Comparison of ENCODE assay signal across 12 mouse cellular contexts in genomic region chr5:137670240-137670639, GRCm38 (mm10). TPM values are rescaled to one million over a fixed set of nuclear protein-coding genes. Genes with fewer than 3 reads are reported as not detected.
DNase-seq lines count a peak whose midpoint lies in the region; ATAC-seq and TF ChIP-seq lines count a peak whose summit lies in the region.
"Had no signal": no experiment of that assay in that cellular context is flagged by ENCODE, and none has a peak within 500 bp of the region (broad histone marks: within the 10 kb centered on the region; RNA-seq: fewer than 3 reads in every experiment).

No protein-coding gene starts in this region.

- no peak overlapping the region for H3K9ac ChIP-seq in hindbrain, postnatal 0 days (replicated peaks; ENCODE audit: low read length)
- no peak overlapping the region for H3K9ac ChIP-seq in hindbrain, embryonic 12.5 days
- H3K9ac ChIP-seq in intestine, embryonic 15.5 days = no peak overlapping the region

- ATAC-seq in hindbrain, postnatal 0 days = no peak
- no peak for ATAC-seq in hindbrain, embryonic 12.5 days (ENCODE audit: low FRiP score)
- no peak for ATAC-seq in intestine, embryonic 15.5 days

- peaks cover 6% of the 10 kb centered on the region; the same call in 1 of the 2 replicates for H3K36me3 ChIP-seq in hindbrain, postnatal 0 days (ENCODE audit: insufficient read depth, low read length)
- peaks cover 21% of the 10 kb centered on the region for H3K36me3 ChIP-seq in hindbrain, embryonic 12.5 days
- H3K36me3 ChIP-seq in intestine, embryonic 15.5 days = peaks cover 9% of the 10 kb centered on the region; the same call in 1 of the 2 replicates

- no peak overlapping the region for H3K27ac ChIP-seq in hindbrain, postnatal 0 days
- H3K27ac ChIP-seq in hindbrain, embryonic 12.5 days = no peak overlapping the region
- 0 out of 2 replicates have a peak overlapping the region, but pooled peaks have one; percentile 29 for H3K27ac ChIP-seq in intestine, embryonic 15.5 days

- no peaks in the 10 kb centered on the region for H3K9me3 ChIP-seq in hindbrain, postnatal 0 days (ENCODE audit: low read length)
- H3K9me3 ChIP-seq in hindbrain, embryonic 12.5 days (replicated peaks) = no peaks in the 10 kb centered on the region
- H3K9me3 ChIP-seq in intestine, embryonic 15.5 days = no peaks in the 10 kb centered on the region
- H3K9me3 ChIP-seq: G1E had no signal

- peak; percentile 25 for DNase-seq in hindbrain, postnatal 0 days (ENCODE audit: low spot score)
- peak; percentile 57 for DNase-seq in thymus, postnatal 14 days
- no peak for DNase-seq in thymus, postnatal 4 days
- DNase-seq in thymus, postnatal 25 days = peak; percentile 52
- DNase-seq in natural killer cell, adult 2 months (ENCODE audit: low spot score in 2 of 2) = no peak
- no peak for DNase-seq in ovary, adult 18-20 months (ENCODE audit: low spot score)
- DNase-seq: adrenal gland, adult 8-10 months; lung, adult 2 months; retina, postnatal 1 day had no signal

- no peak overlapping the region for H3K4me2 ChIP-seq in hindbrain, postnatal 0 days (ENCODE audit: low read depth, low read length)
- H3K4me2 ChIP-seq in hindbrain, embryonic 12.5 days (replicated peaks) = no peak overlapping the region
- H3K4me2 ChIP-seq in intestine, embryonic 15.5 days (replicated peaks) = no peak overlapping the region

- 90% methylated on average over 1 of the region's 1 CpGs for WGBS in hindbrain, postnatal 0 days
- WGBS in hindbrain, embryonic 12.5 days = 97% methylated on average over 1 of the region's 1 CpGs
- 84% methylated on average over 1 of the region's 1 CpGs for WGBS in intestine, embryonic 15.5 days

- H3K27me3 ChIP-seq in hindbrain, postnatal 0 days (ENCODE audit: insufficient read depth, low read length) = no peaks in the 10 kb centered on the region
- no peaks in the 10 kb centered on the region for H3K27me3 ChIP-seq in hindbrain, embryonic 12.5 days
- no peaks in the 10 kb centered on the region for H3K27me3 ChIP-seq in intestine, embryonic 15.5 days (replicated peaks)

- no peaks in the 10 kb centered on the region for H3K4me1 ChIP-seq in hindbrain, postnatal 0 days (ENCODE audit: insufficient read depth, low read length)
- peaks cover 15% of the 10 kb centered on the region for H3K4me1 ChIP-seq in hindbrain, embryonic 12.5 days
- H3K4me1 ChIP-seq in intestine, embryonic 15.5 days (replicated peaks) = peaks cover 32% of the 10 kb centered on the region

- TF ChIP-seq CTCF in hindbrain, postnatal 0 days (IDR thresholded peaks at IDR 0.05; ENCODE audit: low read depth) = peak; percentile 64

- no peak overlapping the region for H3K4me3 ChIP-seq in hindbrain, postnatal 0 days (ENCODE audit: low read length)
- no peak overlapping the region for H3K4me3 ChIP-seq in hindbrain, embryonic 12.5 days
- no peak overlapping the region for H3K4me3 ChIP-seq in intestine, embryonic 15.5 days (replicated peaks)

RNA-seq across cellular contexts. Expression of gene Agfg2, which starts 14.3 kb away (rescaled TPM):
- total RNA-seq in hindbrain, postnatal 0 days (2014; rRNA removed) = 18.7 and 27.0 TPM in 2 replicates
- polyA plus RNA-seq in hindbrain, postnatal 0 days (2015; fragmentation: Nextera tagmentation; extraction: Ambion mirVana) = 16.4 and 17.5 TPM in 2 replicates
- polyA plus RNA-seq in hindbrain, embryonic 12.5 days (2016; fragmentation: Nextera tagmentation; extraction: Ambion mirVana) = 21.2 and 22.4 TPM in 2 replicates
- 19.5 and 20.8 TPM in 2 replicates for polyA plus RNA-seq in intestine, embryonic 15.5 days (2015; fragmentation: Nextera tagmentation; extraction: Ambion mirVana)

RNA-seq across cellular contexts. Expression of gene Irs3, which starts 24.7 kb away (rescaled TPM):
- 0.40 and 1.4 TPM in 2 replicates for total RNA-seq in hindbrain, postnatal 0 days (2014; rRNA removed)
- 0.36 and 0.39 TPM in 2 replicates for polyA plus RNA-seq in hindbrain, postnatal 0 days (2015; fragmentation: Nextera tagmentation; extraction: Ambion mirVana)
- polyA plus RNA-seq in hindbrain, embryonic 12.5 days (2016; fragmentation: Nextera tagmentation; extraction: Ambion mirVana) = 0.10 and 0.22 TPM in 2 replicates
- polyA plus RNA-seq in intestine, embryonic 15.5 days (2015; fragmentation: Nextera tagmentation; extraction: Ambion mirVana) = 0.13 and 0.18 TPM in 2 replicates
- polyA plus RNA-seq: G1E had no signal

RNA-seq across cellular contexts. Expression of gene Sap25, which starts 29.1 kb away (rescaled TPM):
- total RNA-seq in hindbrain, postnatal 0 days (2014; rRNA removed) = 0.97 and 5.2 TPM in 2 replicates
- polyA plus RNA-seq in hindbrain, postnatal 0 days (2015; fragmentation: Nextera tagmentation; extraction: Ambion mirVana) = 2.9 and 3.7 TPM in 2 replicates
- polyA plus RNA-seq in hindbrain, embryonic 12.5 days (2016; fragmentation: Nextera tagmentation; extraction: Ambion mirVana) = 7.6 and 8.0 TPM in 2 replicates
- polyA plus RNA-seq in intestine, embryonic 15.5 days (2015; fragmentation: Nextera tagmentation; extraction: Ambion mirVana) = 5.5 and 8.9 TPM in 2 replicates

RNA-seq across cellular contexts. Expression of gene Gm20605, which starts 41.3 kb away (rescaled TPM):
- total RNA-seq in hindbrain, postnatal 0 days (2014; rRNA removed) = 3.4 and 4.1 TPM in 2 replicates
- 4.1 and 5.3 TPM in 2 replicates for polyA plus RNA-seq in hindbrain, postnatal 0 days (2015; fragmentation: Nextera tagmentation; extraction: Ambion mirVana)
- polyA plus RNA-seq in hindbrain, embryonic 12.5 days (2016; fragmentation: Nextera tagmentation; extraction: Ambion mirVana) = 8.3 and 10.8 TPM in 2 replicates
- 7.4 and 8.0 TPM in 2 replicates for polyA plus RNA-seq in intestine, embryonic 15.5 days (2015; fragmentation: Nextera tagmentation; extraction: Ambion mirVana)

RNA-seq across cellular contexts. Expression of gene Lrch4, which starts 41.3 kb away (rescaled TPM):
- total RNA-seq in hindbrain, postnatal 0 days (2014; rRNA removed) = 9.6 and 10.4 TPM in 2 replicates
- 12.3 and 14.6 TPM in 2 replicates for polyA plus RNA-seq in hindbrain, postnatal 0 days (2015; fragmentation: Nextera tagmentation; extraction: Ambion mirVana)
- 32.4 and 34.3 TPM in 2 replicates for polyA plus RNA-seq in hindbrain, embryonic 12.5 days (2016; fragmentation: Nextera tagmentation; extraction: Ambion mirVana)
- polyA plus RNA-seq in intestine, embryonic 15.5 days (2015; fragmentation: Nextera tagmentation; extraction: Ambion mirVana) = 34.7 and 36.3 TPM in 2 replicates

Comparison
In these comparisons a context has a peak if more than half of its experiments do, and no peak if none do; other contexts are left out.
1. DNase-seq: peak in hindbrain, postnatal 0 days (single experiment), thymus, postnatal 14 days (single experiment) and thymus, postnatal 25 days (single experiment); none in thymus, postnatal 4 days (single experiment), natural killer cell, adult 2 months (0 of 2) and ovary, adult 18-20 months (single experiment).